Mouse (Mus musculus): ENCODE results near the gene Bpifb1. TPM values are rescaled to one million over a fixed set of nuclear protein-coding genes. Genes with fewer than 3 reads are reported as not detected.
"Not testable (repeated sequence)": the region's sequence is repeated elsewhere in the genome, so short reads cannot be mapped to it uniquely, and the experiment has no call there.

Bpifb1 gene
- total RNA-seq (2014; fragmentation: Nextera tagmentation) (not detected in 2 replicates), total RNA-seq (2017) (not detected in 2 replicates)

DNA sequence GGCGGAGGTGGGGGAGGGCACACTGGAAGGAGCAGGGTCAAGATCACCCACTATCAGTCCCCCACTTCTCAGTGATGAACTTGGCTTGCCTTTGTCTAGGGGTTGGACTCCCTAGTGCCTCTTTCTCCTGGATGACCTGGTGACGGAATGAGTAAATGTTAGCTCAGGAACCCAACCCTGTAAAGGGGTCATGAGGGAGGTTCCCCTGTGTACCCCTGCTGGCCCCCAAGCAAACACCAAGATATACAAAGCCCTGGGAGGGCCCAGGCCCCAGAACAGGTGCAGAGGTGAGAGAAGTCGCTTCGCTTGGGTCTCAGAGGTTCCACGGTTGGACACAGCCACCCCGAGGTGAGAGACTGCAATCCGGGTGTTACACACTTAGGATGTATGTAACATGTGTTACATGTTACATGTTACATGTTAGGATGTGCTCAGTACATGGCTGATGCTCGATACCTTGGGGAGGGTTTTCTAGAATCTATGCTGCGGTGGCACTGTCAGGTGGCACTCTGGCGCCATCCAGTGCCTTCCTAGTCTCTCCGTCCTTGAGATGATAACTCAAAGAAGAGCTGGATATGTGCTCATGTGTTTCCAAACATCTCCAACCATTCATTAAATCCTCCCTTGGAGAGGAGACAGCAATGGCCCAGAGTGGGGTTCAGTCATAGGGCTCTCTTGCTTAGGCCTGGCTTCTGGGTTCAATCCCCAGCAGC, at the start of gene Bpifb1:
Bpifb1 (plus strand) TSS at position 273 of the 713 bp plus-strand sequence.
- ATAC-seq (replicated peaks; ENCODE audit: low FRiP score, low TSS enrichment, poor library complexity, severe bottlenecking) = no peak

DNA sequence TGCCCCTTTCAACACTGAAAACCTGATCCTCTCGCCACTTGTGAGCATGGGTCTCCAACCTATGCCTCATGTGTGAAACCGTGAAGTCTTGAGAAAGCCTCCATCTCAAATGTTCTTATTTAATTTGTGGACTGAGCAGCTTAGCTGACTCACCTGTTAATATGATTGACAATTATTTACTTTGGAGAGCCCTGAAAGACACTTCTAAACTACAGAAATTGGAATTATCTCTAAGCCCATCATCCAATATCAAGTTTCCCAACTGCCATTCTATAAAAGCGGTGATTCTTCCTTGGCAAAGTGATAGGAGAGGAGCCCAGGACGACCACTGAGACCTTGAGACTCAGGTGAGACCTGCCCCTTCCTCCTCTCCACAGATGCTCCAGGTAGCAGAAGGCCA, 48.0 kb upstream of the Bpifb1 start, which contains the start of gene Bpifa1:
Bpifa1 (plus strand) TSS at position 301 of the 400 bp plus-strand sequence.
- no peak for ATAC-seq (replicated peaks; ENCODE audit: low FRiP score, low TSS enrichment, poor library complexity, severe bottlenecking)

DNA sequence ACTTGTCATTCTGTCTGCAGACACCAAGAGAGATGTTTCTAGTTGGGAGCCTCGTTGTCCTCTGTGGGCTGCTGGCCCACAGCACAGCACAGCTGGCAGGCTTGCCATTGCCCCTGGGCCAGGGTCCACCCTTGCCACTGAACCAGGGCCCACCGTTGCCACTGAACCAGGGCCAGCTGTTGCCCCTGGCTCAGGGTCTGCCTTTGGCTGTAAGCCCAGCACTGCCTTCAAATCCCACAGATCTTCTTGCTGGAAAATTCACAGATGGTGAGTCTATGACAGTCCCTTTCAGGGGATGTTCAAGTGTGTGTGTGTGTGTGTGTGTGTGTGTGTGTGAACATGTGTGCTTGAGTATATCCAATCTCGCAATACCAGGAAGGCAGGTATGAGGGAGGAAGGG, 46.9 kb upstream of the Bpifb1 start:
- no peak for ATAC-seq (replicated peaks; ENCODE audit: low FRiP score, low TSS enrichment, poor library complexity, severe bottlenecking)

DNA sequence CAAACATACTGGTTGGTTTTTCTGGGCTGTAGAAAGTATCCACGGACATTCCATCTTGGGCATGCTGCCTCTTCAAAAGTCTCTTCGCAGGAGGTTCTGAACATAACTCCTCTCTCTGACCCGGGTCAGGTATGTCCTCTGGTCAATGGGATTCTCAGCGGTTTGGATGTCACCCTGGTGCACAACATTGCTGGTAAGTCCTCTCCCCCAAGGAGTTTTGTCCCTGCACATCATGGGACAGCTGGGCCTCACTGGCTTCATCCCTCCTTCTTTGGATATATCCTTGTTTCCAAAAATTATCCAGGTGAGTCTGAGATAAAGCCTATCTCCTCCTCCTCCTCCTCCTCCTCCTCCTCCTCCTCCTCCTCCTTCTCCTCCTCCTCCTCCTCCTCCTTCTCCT, 43.1 kb upstream of the Bpifb1 start:
- ATAC-seq (replicated peaks; ENCODE audit: low FRiP score, low TSS enrichment, poor library complexity, severe bottlenecking) = no peak

DNA sequence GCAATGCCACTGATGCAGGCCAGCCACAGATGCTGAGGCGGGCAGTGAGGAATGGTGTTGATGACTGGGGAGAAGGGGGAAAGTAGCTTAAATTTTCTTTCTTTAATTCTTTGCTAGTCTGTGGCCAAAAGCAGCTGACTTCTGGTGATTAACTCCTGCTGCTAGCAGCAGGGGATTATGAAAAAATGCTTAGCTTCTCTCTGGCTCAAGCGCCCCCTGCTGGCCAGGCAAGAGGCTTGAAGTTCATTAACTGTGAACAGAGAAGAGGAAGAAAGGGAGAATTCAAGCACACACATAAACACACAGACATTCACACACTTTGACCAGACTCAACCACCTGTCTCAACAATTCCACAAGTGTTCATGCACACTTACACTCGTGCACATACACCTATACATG, 32.2 kb upstream of the Bpifb1 start:
- no peak for ATAC-seq (replicated peaks; ENCODE audit: low FRiP score, low TSS enrichment, poor library complexity, severe bottlenecking)

DNA sequence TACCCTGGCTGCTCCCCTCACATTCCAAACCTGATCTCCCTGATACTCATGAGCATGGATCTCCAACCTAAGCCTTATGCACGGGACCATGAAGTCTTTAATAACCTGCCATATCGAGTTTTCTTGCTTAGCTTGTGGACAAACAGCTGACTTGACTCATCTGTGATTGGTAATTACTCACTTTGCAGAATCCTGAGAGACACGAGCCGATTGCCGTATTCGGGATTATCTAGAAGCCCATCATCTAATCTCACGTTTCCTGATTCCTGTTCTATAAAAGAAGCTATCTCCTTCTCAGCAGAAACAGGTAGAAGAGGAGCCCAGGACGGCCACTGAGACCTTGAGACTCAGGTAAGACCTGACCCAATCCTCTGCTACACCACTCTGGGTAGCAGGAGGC, 28.3 kb upstream of the Bpifb1 start, which contains the start of gene Bpifa5:
Bpifa5 (plus strand) TSS at position 301 of the 400 bp plus-strand sequence.
- no peak for ATAC-seq (replicated peaks; ENCODE audit: low FRiP score, low TSS enrichment, poor library complexity, severe bottlenecking)

DNA sequence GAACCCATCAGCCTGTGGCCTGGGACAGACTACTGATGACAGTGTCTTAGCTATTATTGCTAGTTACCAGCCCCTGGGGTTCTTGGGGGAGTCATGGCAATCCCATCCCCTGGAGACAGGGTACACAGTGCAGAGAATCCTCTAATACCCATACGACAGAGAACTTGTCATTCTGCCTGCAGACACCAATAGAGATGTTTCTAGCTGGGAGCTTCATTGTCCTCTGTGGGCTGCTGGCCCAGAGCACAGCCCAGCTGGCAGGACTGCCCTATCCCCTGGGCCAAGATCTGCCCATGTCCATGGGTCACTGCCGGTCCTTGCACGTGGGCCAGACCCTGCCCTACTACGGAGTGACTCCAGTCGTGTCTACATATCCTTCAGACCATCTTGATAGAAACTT, 27.3 kb upstream of the Bpifb1 start:
- no peak for ATAC-seq (replicated peaks; ENCODE audit: low FRiP score, low TSS enrichment, poor library complexity, severe bottlenecking)

DNA sequence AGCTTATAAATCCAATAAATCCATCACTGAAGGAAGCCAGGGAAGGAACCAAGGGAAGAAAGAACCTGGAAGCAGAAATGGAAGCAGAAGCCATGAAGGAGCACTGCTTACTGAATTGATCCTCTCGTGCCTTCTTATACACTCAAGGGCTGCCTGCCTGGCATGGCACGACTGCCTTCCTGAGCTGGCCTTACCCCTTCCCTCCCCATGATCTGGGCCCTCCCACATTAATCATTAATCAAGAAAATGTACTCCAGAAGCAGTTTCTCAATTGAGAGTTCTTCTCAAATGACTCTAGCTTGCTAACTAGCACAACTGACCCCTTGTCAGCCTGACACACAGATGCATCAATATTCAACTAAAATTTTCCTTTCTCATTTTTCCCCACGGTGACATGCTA, 21.4 kb upstream of the Bpifb1 start:
- ATAC-seq (replicated peaks; ENCODE audit: low FRiP score, low TSS enrichment, poor library complexity, severe bottlenecking) = no peak

DNA sequence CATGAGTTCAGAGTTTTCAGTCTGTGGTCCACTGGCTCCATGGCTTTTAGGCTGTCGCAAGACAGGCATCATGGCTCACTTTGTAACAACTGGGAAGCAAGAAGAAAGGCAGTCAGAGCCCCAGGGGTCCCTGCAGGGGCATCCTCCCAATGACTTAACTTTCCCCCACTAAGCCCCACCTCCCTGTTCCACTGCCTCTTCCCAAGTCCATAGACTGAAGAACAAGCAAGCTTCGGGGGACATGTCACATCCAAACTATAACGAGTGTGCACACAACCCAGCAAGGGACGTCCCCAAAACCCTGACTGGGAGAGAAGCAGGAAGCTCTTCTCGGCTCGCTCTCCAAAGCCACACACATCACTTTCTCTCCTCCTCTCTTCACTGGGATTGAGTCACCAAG, 19.0 kb upstream of the Bpifb1 start:
- no peak for ATAC-seq (replicated peaks; ENCODE audit: low FRiP score, low TSS enrichment, poor library complexity, severe bottlenecking)

DNA sequence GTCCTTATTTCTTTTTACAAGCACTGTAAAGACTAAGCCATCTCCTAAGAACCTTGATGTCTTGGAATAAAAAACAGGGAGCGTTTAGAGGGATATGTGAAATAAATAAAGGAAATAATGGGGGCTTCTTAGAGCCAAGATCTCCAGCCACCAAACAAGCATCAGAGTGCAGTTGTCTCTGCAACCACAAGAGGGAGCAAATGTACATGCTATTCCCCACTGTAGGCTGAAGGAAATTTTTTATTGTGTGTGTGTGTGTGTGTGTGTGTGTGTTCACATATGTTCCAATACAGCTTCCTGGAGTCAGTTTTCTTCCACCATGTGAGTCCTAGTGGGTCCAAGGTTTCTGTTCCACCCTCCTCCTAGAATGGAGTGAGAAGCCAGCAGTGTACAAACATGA, 17.3 kb upstream of the Bpifb1 start:
- ATAC-seq (replicated peaks; ENCODE audit: low FRiP score, low TSS enrichment, poor library complexity, severe bottlenecking) = peak; percentile 75

DNA sequence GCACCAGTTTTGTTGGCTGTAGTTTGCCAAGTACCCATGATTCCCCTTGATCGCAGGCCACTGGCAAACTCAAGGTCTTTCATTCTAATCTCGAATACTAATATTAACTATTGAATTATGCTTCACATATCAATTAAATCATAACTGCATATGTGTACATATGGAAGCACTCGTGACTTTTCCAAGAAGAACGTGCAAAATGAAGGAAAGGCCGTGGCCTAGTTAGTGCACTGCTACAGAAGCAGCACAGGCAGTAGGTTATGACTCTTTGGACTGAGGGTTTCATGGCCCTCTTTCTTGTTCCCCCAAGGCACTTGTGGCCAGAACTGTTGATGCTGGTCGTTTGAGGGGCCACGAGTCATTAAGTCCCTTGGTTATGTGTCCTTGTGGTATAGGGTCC, 8.7 kb upstream of the Bpifb1 start:
- not testable (repeated sequence) for ATAC-seq (replicated peaks; ENCODE audit: low FRiP score, low TSS enrichment, poor library complexity, severe bottlenecking)

DNA sequence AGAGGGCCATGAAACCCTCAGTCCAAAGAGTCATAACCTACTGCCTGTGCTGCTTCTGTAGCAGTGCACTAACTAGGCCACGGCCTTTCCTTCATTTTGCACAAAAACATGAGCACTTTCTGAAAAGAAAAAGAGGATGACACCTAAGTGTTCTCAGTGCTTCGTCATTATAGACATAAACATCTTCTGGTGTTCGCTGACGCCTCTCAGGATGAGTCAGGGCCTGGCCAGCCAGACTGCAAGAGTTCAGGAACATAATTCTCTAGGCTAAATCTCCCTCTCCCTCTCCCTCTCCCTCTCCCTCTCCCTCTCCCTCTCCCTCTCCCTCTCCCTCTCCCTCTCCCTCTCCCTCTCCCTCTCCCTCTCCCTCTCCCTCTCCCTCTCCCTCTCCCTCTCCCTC, 7.6 kb upstream of the Bpifb1 start:
- ATAC-seq (replicated peaks; ENCODE audit: low FRiP score, low TSS enrichment, poor library complexity, severe bottlenecking) = not testable (repeated sequence)

DNA sequence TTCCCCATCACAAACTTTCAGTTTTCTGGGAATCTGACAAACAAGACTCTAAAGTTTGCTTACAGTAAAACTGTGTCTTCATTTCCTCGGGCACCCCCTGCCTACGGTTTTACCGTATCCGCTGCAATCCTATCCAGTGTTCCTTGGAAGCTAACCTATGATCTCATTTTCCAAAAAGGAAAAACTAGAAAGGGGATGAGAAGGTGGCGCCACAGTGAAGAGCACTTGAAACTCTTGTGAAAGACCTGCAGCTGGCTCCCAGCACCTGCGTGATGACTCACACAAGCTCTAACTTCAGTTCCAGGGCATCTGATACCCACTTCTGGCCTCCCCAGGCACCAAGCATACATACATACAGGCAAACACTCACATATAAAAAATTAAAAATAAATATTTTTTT, 5.3 kb upstream of the Bpifb1 start:
- ATAC-seq (replicated peaks; ENCODE audit: low FRiP score, low TSS enrichment, poor library complexity, severe bottlenecking) = no peak

DNA sequence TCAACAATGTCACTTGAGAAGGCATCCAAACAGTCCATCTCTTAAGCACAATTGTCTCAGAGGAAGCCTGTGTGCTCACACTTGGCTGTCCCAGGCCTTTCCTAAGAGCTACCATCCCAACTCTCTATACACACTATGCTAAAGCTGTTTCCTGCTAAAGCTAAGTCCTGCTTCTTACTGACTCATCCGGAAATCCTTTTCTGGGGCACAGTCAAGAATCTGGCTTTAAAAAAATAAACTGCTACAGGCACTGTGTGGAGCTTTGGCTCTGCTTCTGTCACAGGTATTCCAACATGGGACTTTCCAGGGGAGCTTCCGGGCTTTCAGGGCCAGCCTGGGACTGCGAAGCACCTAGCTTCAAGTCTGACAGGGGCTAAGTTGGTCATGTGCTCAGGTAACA, 4.9 kb upstream of the Bpifb1 start:
- ATAC-seq (replicated peaks; ENCODE audit: low FRiP score, low TSS enrichment, poor library complexity, severe bottlenecking) = no peak

DNA sequence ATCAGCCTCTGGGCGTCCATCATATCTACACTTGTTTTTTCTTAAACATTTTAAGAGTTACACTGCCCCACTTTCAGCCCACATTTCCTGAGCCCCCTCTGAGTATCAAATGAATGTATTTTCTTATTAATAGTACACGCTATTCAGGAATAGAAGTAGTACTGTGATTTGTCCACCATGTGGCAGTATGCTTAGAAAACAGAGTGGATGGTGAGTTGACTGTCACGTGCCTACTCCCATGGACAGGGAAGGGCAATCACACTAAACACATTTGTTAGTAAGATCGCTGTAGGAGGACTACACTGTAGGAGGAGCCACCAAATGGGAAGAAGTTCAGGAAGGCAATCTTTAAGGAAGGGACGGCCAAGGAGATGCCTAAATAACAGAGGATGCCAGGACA, 3.1 kb upstream of the Bpifb1 start:
- peak; percentile 74; the same call in 1 of the 2 replicates for ATAC-seq (replicated peaks; ENCODE audit: low FRiP score, low TSS enrichment, poor library complexity, severe bottlenecking)

DNA sequence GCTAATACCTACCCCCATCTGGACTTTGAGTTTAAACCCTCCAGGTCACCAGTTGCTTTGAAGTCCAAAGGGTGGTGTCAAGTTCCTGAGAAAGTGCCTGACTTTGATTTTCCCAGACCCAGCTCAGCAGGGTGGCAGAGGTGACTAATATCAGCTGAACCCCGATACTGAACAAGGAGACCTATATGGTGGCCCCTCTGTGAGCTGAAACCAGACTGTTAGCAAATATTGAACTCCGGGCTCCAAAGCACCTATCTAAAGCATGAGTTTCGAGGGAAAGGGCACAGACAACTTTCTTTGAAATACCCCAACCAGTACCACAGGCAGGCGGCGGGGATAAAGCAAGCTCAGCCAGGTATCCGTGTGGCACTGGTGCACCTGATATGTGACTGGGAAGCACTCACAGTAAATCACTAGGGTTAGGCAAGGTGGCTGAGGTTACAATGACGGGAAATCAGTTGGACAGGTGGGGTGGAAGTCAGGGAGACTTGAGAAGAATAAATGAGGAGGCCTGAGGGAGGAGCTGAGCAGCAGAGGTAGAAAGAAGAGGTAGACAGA, 662 bp upstream of the Bpifb1 start:
- ATAC-seq (replicated peaks; ENCODE audit: low FRiP score, low TSS enrichment, poor library complexity, severe bottlenecking) = no peak

DNA sequence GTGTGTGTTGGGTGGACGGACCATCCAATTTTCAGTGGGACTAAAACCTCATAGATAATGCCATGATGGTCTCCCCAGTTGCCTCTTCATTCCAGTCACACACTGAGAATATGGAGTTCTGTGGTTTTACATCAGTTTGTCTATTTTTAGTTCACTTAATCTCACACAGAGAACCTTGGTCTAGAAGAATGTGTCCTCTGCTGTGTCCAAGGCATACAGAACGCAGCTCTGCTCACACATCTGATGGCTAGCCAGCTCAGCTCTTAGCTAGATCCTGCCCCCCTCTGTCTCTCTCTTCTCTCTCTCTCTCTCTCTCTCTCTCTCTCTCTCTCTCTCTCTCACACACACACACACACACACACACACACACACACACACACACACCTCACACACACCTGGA, 1.5 kb downstream of the Bpifb1 start:
- no peak for ATAC-seq (replicated peaks; ENCODE audit: low FRiP score, low TSS enrichment, poor library complexity, severe bottlenecking)

DNA sequence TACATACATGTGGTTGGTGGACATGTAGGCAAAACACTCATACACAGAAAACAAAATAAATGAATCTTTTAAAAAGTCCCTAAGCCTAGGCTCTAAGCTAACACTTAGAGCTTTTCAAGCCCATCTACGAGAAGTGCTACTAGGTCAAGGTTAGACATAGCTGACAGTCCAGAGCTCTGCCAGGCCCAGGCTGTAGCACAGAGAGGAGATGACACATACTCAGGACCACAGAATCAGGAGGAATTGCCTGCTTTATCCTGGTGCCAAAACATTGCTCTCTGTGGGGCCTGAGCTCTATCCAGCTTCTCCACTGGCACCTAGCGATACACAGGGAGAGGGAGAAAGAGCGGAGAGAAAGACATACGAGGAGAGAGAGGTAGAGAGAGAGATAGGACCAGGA, 2.5 kb downstream of the Bpifb1 start:
- no peak for ATAC-seq (replicated peaks; ENCODE audit: low FRiP score, low TSS enrichment, poor library complexity, severe bottlenecking)

DNA sequence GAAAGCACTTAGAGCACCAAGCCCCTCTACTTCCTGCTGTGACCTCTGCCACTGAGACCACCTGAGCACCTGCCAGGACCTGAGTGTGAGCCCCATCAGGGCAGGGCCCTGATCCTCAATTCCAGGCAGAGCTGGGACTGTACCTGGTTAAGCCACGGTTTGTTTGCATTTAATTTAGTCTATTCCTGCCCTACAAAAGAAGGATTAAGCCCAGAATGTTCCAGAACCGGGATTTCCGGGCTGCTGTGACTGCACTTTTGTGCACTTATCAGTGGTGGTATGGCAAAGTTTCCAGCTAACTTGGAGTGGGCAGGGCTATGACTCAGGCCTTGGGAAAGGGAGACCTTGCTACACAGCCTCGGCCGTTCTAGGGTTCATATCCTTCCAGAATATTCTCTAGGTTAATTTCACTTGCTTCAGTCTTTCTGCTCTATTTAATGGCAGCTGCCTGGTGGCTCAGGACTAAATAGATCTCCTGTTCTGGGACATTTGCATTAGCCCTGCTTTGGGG, 3.4 kb downstream of the Bpifb1 start:
- ATAC-seq (replicated peaks; ENCODE audit: low FRiP score, low TSS enrichment, poor library complexity, severe bottlenecking) = no peak

DNA sequence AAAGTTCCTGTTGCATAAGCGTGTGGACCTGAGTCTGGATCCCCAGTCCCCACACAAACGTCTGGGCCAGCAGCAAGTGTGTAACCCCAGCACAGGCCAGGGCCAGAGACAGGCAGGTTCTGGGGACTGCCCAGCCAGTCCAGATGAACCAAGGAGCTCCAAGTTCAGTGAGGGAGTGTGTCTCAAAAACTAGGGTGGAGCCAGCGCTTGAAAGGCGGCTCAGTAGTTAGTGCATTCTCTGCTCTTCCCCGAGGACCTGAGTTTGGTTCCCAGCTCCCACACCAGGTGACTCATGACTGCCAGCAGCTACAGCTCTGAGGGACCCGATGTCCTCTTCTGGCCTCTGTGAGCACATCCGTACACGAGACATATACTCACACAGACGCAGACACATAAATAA, 6.4 kb downstream of the Bpifb1 start:
- no peak for ATAC-seq (replicated peaks; ENCODE audit: low FRiP score, low TSS enrichment, poor library complexity, severe bottlenecking)

DNA sequence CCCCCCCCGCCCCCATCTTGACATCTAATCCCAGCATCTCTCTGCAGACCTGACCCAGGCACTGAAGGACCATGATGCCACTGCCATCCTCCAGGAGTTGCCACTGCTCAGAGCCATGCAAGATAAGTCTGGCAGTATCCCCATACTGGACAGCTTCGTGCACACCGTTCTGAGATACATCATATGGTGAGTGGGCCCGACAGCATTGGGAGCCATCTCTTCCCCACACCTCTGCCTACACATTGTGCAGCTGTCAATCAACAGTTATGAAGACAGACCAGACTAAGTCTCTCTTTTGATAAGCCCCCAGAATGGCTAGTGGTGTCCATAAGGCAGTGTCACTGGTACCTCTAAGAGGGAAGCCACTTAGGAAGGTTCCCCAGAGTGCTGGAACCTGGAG, 14.0 kb downstream of the Bpifb1 start:
- ATAC-seq (replicated peaks; ENCODE audit: low FRiP score, low TSS enrichment, poor library complexity, severe bottlenecking) = no peak

Measured in megakaryocyte-erythroid progenitor cell, adult 5-6 weeks (primary cell).